Mouse (Mus musculus): Measurements from ENCODE around the gene Gm2030. TPM values are rescaled to one million over a fixed set of nuclear protein-coding genes. Genes with fewer than 3 reads are reported as not detected.

Gene Gm2030
- not detected for total RNA-seq (2023)

DNA sequence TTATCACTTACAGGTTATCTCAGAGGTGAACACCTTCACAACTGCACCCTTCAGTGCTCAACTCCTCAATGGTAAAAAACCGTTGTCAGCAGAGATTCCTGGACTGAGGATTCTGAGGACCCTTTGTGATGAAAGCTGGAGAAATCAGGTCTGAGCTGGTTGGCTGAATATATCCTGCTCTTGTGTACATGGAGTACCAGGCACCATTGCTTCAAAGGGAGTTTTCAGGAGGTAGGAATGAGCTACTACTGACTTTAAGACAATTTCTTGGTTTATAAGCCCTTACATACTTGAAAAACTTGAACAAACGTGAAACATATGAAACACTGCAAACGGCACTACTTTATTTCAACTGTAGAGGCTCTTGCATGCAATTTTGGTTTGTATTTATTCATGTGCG is at the start of gene Gm2030:
Gene Gm2030, minus strand, starts transcription at position 101 of the 400 bp plus-strand sequence.

Other genes with a start within 250 kb of the Gm2030 start
- gene Gm2012, start 78.7 kb downstream of the Gm2030 start, total RNA-seq (2023) = not detected
- gene Slx, start 235.5 kb upstream of the Gm2030 start, total RNA-seq (2023) = not detected

All from neutrophil, adult 83 days (primary cell).